Mouse (Mus musculus) ovary, adult 2 months (tissue): ENCODE results near the gene Klk1b9. TPM values are rescaled to one million over a fixed set of nuclear protein-coding genes. Genes with fewer than 3 reads are reported as not detected.

Source experiments
- polyA plus RNA-seq: library from polyadenylated mRNA; depleted of rRNA; stranded (reverse); fragments of >200 nt; gene quantifications from 2 replicates; pipeline ENCODE4 v1.2.3, GENCODE M21; 2012; rRNA removed

Klk1b9 gene
- polyA plus RNA-seq: not detected in 2 replicates

DNA sequence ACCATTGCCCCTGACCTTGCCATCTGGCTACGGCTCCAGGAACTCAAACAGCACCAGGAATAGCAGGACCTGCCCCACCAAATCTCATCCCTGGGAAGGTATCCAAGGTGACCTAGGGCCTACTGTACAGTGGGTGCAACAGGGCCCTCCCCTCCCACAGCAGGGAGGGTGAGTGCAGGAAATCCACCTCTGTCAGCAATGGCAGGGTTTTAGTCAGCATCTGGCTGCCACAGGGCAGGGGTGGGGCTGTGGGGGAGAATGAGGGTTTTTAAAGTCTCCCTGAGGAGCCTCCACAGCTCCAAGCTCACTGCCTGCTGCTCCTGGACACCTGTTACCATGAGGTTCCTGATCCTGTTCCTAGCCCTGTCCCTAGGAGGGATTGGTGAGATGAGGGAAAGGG is at the start of gene Klk1b9:
TSS of gene Klk1b9 (plus strand) at position 301 of the 400 bp plus-strand sequence.

DNA sequence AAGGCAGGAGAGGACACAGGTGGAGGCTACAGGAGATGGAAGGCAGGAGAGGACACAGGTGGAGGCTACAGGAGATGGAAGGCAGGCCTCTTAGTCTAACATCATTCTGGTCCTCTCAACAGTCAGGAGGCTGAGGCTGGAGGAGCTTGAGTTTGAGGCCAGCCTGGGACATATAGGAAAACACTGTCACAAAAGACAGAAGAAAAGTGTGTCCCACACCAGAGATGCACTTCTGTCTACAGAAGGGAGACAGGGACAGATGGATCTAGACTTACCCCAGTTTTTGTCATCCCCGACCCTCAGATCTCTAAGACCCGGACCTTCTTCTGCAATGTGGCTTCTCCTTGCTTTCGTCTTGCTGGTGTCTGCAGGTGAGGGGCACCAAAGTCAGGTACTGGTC is 42.4 kb upstream of the Klk1b9 start, which contains the start of gene Klk15:
TSS of gene Klk15 (plus strand) at position 301 of the 400 bp plus-strand sequence.

GRCm38 (mm10) chr7:43950364-43950763 is 25.5 kb upstream of the Klk1b9 start, which contains the start of gene Klk1b8:
Gene Klk1b8, plus strand, starts transcription at chr7:43950664.

DNA sequence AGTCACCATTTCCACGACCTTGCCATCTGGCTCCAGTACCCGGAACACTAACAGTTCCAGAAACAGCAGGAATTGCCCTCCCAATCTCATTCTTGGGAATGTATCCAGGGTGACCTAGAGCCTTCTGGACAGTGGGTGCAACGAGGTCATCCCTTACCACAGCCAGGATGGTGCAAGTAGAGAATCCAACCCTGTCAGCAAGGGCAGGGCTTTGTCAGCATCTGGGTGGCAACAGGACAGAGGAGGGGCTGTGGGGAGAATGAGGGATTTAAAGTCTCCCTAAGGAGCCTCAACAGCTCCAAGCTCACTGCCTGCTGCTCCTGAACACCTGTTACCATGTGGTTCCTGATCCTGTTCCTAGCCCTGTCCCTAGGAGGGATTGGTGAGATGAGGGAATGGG is 9.4 kb upstream of the Klk1b9 start, which contains the start of gene Klk1b1:
TSS of gene Klk1b1 (plus strand) at position 301 of the 400 bp plus-strand sequence.

DNA sequence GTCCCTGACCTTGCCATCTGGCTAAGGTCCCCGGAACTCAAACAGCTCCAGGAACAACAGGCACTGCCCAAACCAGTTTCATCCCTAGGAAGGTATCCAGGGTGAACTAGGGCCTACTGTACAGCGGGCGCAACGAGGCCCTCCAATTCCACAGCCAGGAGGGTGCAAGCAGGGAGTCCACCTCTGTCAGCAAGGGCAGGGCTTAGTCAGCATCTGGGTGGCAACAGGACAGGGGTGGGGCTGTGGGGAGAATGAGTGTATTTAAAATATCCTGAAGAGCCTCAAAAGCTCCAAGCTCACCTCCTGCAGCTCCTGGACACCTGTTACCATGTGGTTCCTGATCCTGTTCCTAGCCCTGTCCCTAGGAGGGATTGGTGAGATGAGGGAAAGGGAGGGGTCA is 19.7 kb downstream of the Klk1b9 start, which contains the start of gene Klk1b11:
TSS of gene Klk1b11 (plus strand) at position 301 of the 400 bp plus-strand sequence.

DNA sequence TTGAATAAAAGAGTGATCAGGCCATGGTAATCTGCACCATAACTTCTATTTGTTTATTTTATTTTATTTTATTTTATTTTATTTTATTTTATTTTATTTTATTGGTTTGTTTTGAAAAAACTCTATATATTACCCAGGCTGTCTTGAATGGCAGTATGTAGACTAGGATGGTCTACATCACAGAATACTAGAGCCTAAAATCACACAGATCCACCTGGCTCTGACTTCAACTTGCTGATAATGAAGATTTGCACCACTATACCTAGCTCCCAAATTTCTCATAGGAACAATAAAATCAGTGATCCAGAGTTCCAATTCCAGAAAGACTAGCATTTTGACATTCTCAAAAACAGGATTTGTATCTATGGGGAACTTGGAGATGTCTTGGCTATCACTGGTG is 36.0 kb downstream of the Klk1b9 start, which contains the start of gene Klk1b26:
TSS of gene Klk1b26 (plus strand) at position 301 of the 400 bp plus-strand sequence.

Other genes with a start within 250 kb of the Klk1b9 start
- not detected in 2 replicates for gene Klk12, start 207.2 kb upstream of the Klk1b9 start, polyA plus RNA-seq
- gene Klk11, start 201.5 kb upstream of the Klk1b9 start, polyA plus RNA-seq: 15.4 and 16.7 TPM in 2 replicates
- gene Klk10, start 195.0 kb upstream of the Klk1b9 start, polyA plus RNA-seq: 1.3 and 1.4 TPM in 2 replicates
- gene Klk9, start 184.2 kb upstream of the Klk1b9 start, polyA plus RNA-seq: not detected in 2 replicates
- gene Klk8, start 178.5 kb upstream of the Klk1b9 start, polyA plus RNA-seq: 1.4 and 4.2 TPM in 2 replicates
- not detected in 2 replicates for gene Klk7, start 164.8 kb upstream of the Klk1b9 start, polyA plus RNA-seq
- gene Klk6, start 151.6 kb upstream of the Klk1b9 start, polyA plus RNA-seq: not detected in 2 replicates
- not detected in 2 replicates for gene Klk5, start 134.1 kb upstream of the Klk1b9 start, polyA plus RNA-seq
- 0.16 TPM in 1 of 2 replicates, not detected in the other for gene Klk4, start 94.9 kb upstream of the Klk1b9 start, polyA plus RNA-seq
- gene Klk15, start 42.3 kb upstream of the Klk1b9 start, polyA plus RNA-seq: 0.59 and 0.73 TPM in 2 replicates
- not detected in 2 replicates for gene Klk1b8, start 25.4 kb upstream of the Klk1b9 start, polyA plus RNA-seq
- gene Klk1b1, start 9.3 kb upstream of the Klk1b9 start, polyA plus RNA-seq: not detected in 2 replicates
- gene Klk1b11, start 19.8 kb downstream of the Klk1b9 start, polyA plus RNA-seq: 0.35 and 1.4 TPM in 2 replicates
- gene Klk1b26, start 36.1 kb downstream of the Klk1b9 start, polyA plus RNA-seq: not detected in 2 replicates
- gene Klk1b27, start 76.2 kb downstream of the Klk1b9 start, polyA plus RNA-seq: 1.3 and 2.2 TPM in 2 replicates
- gene Klk1b21, start 126.3 kb downstream of the Klk1b9 start, polyA plus RNA-seq: 10.8 and 17.1 TPM in 2 replicates
- gene Klk1b22, start 136.6 kb downstream of the Klk1b9 start, polyA plus RNA-seq: 1.5 TPM in 1 of 2 replicates, not detected in the other
- gene Klk1b16, start 160.7 kb downstream of the Klk1b9 start, polyA plus RNA-seq: not detected in 2 replicates
- 4.4 and 5.6 TPM in 2 replicates for gene Klk1b24, start 212.2 kb downstream of the Klk1b9 start, polyA plus RNA-seq
- not detected in 2 replicates for gene Klk1b3, start 222.1 kb downstream of the Klk1b9 start, polyA plus RNA-seq
- not detected in 2 replicates for gene Klk1b4, start 231.4 kb downstream of the Klk1b9 start, polyA plus RNA-seq
- gene Klk1b5, start 239.9 kb downstream of the Klk1b9 start, polyA plus RNA-seq: 0.15 and 0.29 TPM in 2 replicates
- 10.3 and 15.0 TPM in 2 replicates for gene Klk1, start 249.3 kb downstream of the Klk1b9 start, polyA plus RNA-seq